Mouse (Mus musculus): Measurements from ENCODE around the gene Pik3cd.

Gene Pik3cd

GRCm38 (mm10) chr4:149702210-149702979 is at the start of gene Pik3cd:
Gene Pik3cd (minus strand): TSS chr4:149702571.
- no peak for TF ChIP-seq GATA4 (IDR thresholded peaks at IDR 0.05; ENCODE audit: insufficient replicate concordance, low read length)

DNA sequence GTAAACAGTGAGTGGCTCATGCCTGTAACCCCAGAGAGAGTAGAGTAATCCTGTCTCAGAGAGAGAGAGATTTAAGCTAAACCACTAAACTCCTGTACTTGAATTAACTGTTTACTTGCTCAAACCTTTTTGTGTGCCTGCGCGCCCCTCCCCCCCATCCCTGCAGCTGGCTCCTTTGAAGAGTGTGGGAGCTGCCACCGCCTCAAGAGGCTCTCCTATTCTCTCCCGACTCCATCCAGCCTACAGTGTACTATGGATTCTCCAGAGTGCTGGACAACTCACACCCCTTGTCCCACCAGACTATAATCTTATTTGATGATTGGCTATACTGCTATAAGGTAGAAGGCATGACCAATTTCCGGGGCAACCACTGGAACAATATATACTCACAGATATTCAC is 48.3 kb upstream of the Pik3cd start:
- TF ChIP-seq GATA4 (IDR thresholded peaks at IDR 0.05; ENCODE audit: insufficient replicate concordance, low read length), result no peak

- TF ChIP-seq GATA4 (IDR thresholded peaks at IDR 0.05; ENCODE audit: insufficient replicate concordance, low read length), result no peak
Measured at GRCm38 (mm10) chr4:149749003-149749662, 46.8 kb upstream of the Pik3cd start.

DNA sequence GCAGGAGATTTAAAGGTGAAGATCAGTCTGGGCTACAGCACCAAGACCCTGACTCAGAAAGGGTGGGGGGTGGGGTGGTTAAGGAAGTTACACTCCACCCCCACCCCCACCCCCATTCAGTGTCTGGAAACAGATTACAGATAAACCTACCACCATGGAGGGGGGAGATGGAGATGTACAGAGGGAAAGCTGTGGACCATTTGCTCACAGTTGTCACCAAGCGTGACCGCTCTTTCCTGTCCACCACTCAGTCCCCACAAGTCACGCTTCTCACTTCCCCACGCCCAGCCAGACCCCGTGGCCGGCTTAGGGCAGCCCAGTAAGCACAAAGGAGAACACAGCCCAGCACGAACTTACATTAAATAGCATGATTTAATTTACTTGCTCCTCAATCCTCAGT is 41.7 kb upstream of the Pik3cd start:
- no peak for TF ChIP-seq GATA4 (IDR thresholded peaks at IDR 0.05; ENCODE audit: insufficient replicate concordance, low read length)

DNA sequence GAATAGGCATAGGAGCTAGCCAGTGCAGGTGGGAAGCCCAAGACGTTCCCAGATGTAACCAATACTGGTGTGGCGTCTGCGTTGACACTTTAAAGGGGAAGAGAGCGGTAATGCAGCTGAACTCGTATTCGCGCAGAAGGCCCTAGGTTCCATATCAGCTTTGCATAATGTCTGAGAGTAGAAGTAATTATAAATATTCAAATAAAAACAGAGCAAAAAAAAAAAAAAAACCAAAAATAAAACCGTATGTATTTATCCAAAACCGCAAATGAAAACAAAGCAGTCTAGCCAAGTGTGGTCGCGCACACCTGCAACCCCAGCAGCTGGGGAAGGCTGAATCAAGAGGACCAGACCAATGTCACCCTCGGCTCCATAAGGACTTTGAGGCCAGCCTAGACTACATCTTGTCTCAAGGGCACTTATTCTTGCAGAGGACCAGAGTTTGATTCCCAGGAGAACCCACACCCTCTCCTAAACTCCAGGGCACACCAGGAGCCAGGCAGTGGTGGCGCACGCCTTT is 39.7 kb upstream of the Pik3cd start:
- no peak for TF ChIP-seq GATA4 (IDR thresholded peaks at IDR 0.05; ENCODE audit: insufficient replicate concordance, low read length)

- no peak for TF ChIP-seq GATA4 (IDR thresholded peaks at IDR 0.05; ENCODE audit: insufficient replicate concordance, low read length)
Measured at GRCm38 (mm10) chr4:149740301-149740700, 37.9 kb upstream of the Pik3cd start.

DNA sequence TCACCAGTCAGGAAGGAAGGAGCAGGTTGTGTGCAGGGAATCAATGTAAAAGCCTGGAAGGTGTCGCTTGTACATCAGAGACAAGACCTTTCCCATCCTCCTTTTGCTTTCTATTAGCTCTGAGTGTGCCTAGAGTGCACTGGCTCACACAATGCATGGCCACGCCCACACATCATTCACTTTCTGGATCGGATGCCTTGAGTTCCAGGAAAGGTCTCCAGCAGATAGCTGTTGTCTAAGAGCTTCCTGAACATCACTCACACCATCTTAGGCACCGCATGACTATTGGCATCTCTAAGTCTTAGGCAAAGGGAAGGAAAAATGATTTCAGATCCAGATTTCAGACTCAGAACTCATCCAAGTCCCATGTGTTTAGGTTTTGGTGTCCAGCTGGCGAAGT is 37.1 kb upstream of the Pik3cd start:
- TF ChIP-seq GATA4 (IDR thresholded peaks at IDR 0.05; ENCODE audit: insufficient replicate concordance, low read length), result no peak

GRCm38 (mm10) chr4:149737383-149738324 is 35.3 kb upstream of the Pik3cd start, which contains the start of gene Tmem201:
Gene Tmem201 (minus strand): TSS chr4:149738044.
- TF ChIP-seq GATA4 (IDR thresholded peaks at IDR 0.05; ENCODE audit: insufficient replicate concordance, low read length), result no peak

- no peak for TF ChIP-seq GATA4 (IDR thresholded peaks at IDR 0.05; ENCODE audit: insufficient replicate concordance, low read length)
Measured at GRCm38 (mm10) chr4:149736581-149736980, 34.2 kb upstream of the Pik3cd start.

GRCm38 (mm10) chr4:149735624-149736250 is 33.4 kb upstream of the Pik3cd start:
- no peak for TF ChIP-seq GATA4 (IDR thresholded peaks at IDR 0.05; ENCODE audit: insufficient replicate concordance, low read length)

- TF ChIP-seq GATA4 (IDR thresholded peaks at IDR 0.05; ENCODE audit: insufficient replicate concordance, low read length), result no peak
Measured at GRCm38 (mm10) chr4:149734730-149735475, 32.5 kb upstream of the Pik3cd start.

DNA sequence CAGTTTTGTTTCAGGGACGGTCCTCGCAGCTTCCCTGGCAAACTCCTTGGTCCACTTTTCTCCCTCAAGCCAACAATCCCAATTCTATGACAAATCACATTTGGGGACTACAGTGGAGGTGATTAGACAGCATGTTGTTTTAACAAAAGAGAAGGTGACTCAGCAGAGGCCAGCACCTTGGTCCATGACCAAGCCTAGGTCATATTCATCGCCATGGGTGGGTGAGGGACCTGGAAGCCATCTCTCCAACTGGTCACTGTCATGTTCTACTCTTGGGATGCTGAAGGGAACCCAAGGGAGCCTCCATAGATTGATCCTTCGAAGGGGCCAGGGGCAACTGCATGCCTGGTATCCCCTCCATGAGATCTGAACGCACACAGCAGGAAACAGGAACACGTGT is 31.9 kb upstream of the Pik3cd start:
- no peak for TF ChIP-seq GATA4 (IDR thresholded peaks at IDR 0.05; ENCODE audit: insufficient replicate concordance, low read length)

GRCm38 (mm10) chr4:149733748-149734147 is 31.4 kb upstream of the Pik3cd start:
- no peak for TF ChIP-seq GATA4 (IDR thresholded peaks at IDR 0.05; ENCODE audit: insufficient replicate concordance, low read length)

DNA sequence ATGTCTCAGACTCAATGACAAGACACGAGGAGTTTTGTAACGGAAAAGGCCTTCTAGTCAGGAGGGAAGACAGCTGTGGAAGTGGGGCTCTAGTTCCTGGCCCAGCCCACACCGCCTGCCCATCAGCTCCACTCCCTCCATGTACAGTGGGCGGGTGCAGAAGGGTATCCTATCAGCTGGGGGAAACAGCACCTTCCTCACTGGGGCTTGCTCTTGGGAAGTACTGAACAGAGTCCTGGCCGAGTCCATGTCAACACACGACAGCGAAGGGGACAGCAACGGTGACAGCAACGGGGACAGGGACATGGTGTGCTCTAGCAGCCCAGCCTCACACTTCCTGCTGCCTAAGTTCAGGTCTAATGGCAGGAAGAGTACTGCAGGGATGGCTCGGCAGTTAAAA is 30.4 kb upstream of the Pik3cd start:
- TF ChIP-seq GATA4 (IDR thresholded peaks at IDR 0.05; ENCODE audit: insufficient replicate concordance, low read length), result no peak
